Mouse (Mus musculus): ENCODE measurements around the gene Msl1. TPM values are rescaled to one million over a fixed set of nuclear protein-coding genes. Genes with fewer than 3 reads are reported as not detected.

The Msl1 gene
- total and polyA plus RNA-seq, 3 experiments = 25.9 to 58.1 (median 27.3) TPM

DNA sequence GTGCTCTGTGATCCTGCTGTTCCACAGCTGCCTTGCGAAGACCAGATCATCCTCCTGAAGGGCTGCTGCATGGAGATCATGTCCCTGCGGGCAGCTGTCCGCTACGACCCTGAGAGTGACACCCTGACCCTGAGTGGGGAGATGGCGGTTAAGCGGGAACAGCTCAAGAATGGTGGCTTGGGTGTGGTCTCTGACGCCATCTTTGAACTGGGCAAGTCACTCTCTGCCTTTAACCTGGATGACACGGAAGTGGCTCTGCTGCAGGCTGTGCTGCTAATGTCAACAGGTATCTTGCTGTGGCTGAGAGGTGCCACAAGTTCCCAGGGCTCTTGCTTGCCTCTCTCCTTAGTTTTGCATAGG, 31.8 kb upstream of the Msl1 start:
- in situ Hi-C loops (cut with MboI; ENCODE audit: low pct_ligation_motif_present, low pct_unique_long_range_greater_than_20kb, low sequenced_read_pairs) = no loop called here
- Histone ChIP-seq H3K27me3 (replicated peaks) (no peaks in the 10 kb centered on the region), H3K4me2 (ENCODE audit: insufficient read depth, low read depth, poor library complexity, severe bottlenecking) (no peak overlapping the region), H3K4me1 (ENCODE audit: control insufficient read depth in 1 of 2, insufficient read depth in 2 of 2) (peaks cover 6 to 31% of the 10 kb centered on the region in 2 experiments), H3K4me3 (replicated peaks in 1 of 3; ENCODE audit: low read depth in 2 of 3, low read length in 2 of 3, poor library complexity in 1 of 3) (no peak overlapping the region), H3K9ac (ENCODE audit: insufficient read depth, low read depth) (no peak overlapping the region), H3K36me3 (replicated peaks in 1 of 2; ENCODE audit: control insufficient read depth in 1 of 2, insufficient read depth in 1 of 2, low read length in 1 of 2) (peaks cover 0 to 4% of the 10 kb centered on the region in 2 experiments), H3K9me3 (replicated peaks; ENCODE audit: low read length) (no peaks in the 10 kb centered on the region), H3K27ac (ENCODE audit: insufficient read depth, low read depth) (no peak overlapping the region), H3K79me2 (replicated peaks; ENCODE audit: control insufficient read depth, extremely low read depth, insufficient read depth, poor library complexity, severe bottlenecking) (no peaks in the 10 kb centered on the region)
- no peak for TF ChIP-seq E2F4 (IDR thresholded peaks at IDR 0.05; ENCODE audit: insufficient replicate concordance, low read depth, low read length)
- TF ChIP-seq USF1 (IDR thresholded peaks at IDR 0.05; ENCODE audit: low read depth, low read length) = no peak
- no peak for TF ChIP-seq JUN (IDR thresholded peaks at IDR 0.05; ENCODE audit: insufficient read depth, low read depth, low read length)
- TF ChIP-seq ELF1 (IDR thresholded peaks at IDR 0.05; ENCODE audit: low read depth, low read length) = no peak
- no peak for TF ChIP-seq PAX5 (IDR thresholded peaks at IDR 0.05; ENCODE audit: low read length)
- DNase-seq (ENCODE audit: extremely low read depth) = no peak
- dilution Hi-C loops (cut with MboI; ENCODE audit: extremely low pct_ligation_motif_present, extremely low pct_unique_long_range_greater_than_20kb, low sequenced_read_pairs) = no loop called here

DNA sequence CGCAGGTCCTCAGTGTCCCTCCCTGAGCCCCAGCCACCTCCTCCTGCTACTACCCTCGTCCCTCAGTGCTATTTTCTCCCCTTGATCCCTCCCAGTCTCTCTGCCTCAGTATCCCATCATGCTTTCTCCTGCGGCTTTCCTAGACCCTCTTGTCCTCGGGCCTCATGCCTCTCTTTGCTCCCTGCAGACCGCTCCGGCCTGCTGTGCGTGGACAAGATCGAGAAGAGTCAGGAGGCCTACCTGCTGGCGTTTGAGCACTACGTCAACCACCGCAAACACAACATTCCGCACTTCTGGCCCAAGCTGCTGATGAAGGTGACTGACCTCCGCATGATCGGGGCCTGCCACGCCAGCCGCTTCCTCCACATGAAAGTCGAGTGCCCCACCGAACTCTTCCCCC, 31.2 kb upstream of the Msl1 start:
- DNase-seq (ENCODE audit: extremely low read depth) = no peak
- in situ Hi-C loops (cut with MboI; ENCODE audit: low pct_ligation_motif_present, low pct_unique_long_range_greater_than_20kb, low sequenced_read_pairs) (no loop called here), dilution Hi-C loops (cut with MboI; ENCODE audit: extremely low pct_ligation_motif_present, extremely low pct_unique_long_range_greater_than_20kb, low sequenced_read_pairs) (no loop called here)
- Histone ChIP-seq H3K9me3 (replicated peaks; ENCODE audit: low read length) (no peaks in the 10 kb centered on the region), H3K4me3 (replicated peaks in 1 of 3; ENCODE audit: low read depth in 2 of 3, low read length in 2 of 3, poor library complexity in 1 of 3) (no peak overlapping the region), H3K9ac (ENCODE audit: insufficient read depth, low read depth) (no peak overlapping the region), H3K36me3 (replicated peaks in 1 of 2; ENCODE audit: control insufficient read depth in 1 of 2, insufficient read depth in 1 of 2, low read length in 1 of 2) (peaks cover 0 to 10% of the 10 kb centered on the region in 2 experiments), H3K4me1 (ENCODE audit: control insufficient read depth in 1 of 2, insufficient read depth in 2 of 2) (peaks cover 6 to 32% of the 10 kb centered on the region in 2 experiments), H3K4me2 (ENCODE audit: insufficient read depth, low read depth, poor library complexity, severe bottlenecking) (no peak overlapping the region), H3K27me3 (replicated peaks) (no peaks in the 10 kb centered on the region), H3K27ac (ENCODE audit: insufficient read depth, low read depth) (no peak overlapping the region), H3K79me2 (replicated peaks; ENCODE audit: control insufficient read depth, extremely low read depth, insufficient read depth, poor library complexity, severe bottlenecking) (no peaks in the 10 kb centered on the region)
- TF ChIP-seq MAX (IDR thresholded peaks at IDR 0.05; ENCODE audit: low read length) = no peak
- no peak for TF ChIP-seq MAZ (IDR thresholded peaks at IDR 0.05; ENCODE audit: low read depth, low read length)
- TF ChIP-seq CHD2 (IDR thresholded peaks at IDR 0.05; ENCODE audit: low read length) = no peak
- TF ChIP-seq MEF2A (IDR thresholded peaks at IDR 0.05; ENCODE audit: borderline replicate concordance, low read depth, low read length) = no peak
- TF ChIP-seq GABPA (IDR thresholded peaks at IDR 0.05; ENCODE audit: insufficient replicate concordance, low read depth, low read length) = no peak
- TF ChIP-seq EP300 (IDR thresholded peaks at IDR 0.05; ENCODE audit: low read length) = no peak
- no peak for TF ChIP-seq TBP (conservative IDR thresholded peaks at IDR 0.05; ENCODE audit: low read depth, low read length)
- no peak for TF ChIP-seq E2F4 (IDR thresholded peaks at IDR 0.05; ENCODE audit: insufficient replicate concordance, low read depth, low read length)
- no peak for TF ChIP-seq MXI1 (IDR thresholded peaks at IDR 0.05; ENCODE audit: low read depth, low read length)
- no peak for TF ChIP-seq ZC3H11A (IDR thresholded peaks at IDR 0.05; ENCODE audit: low read depth, low read length)
- no peak for TF ChIP-seq MYC (IDR thresholded peaks at IDR 0.05; ENCODE audit: low read depth, low read length)
- no peak for TF ChIP-seq ZNF384 (IDR thresholded peaks at IDR 0.05; ENCODE audit: low read depth, low read length)
- no peak for TF ChIP-seq UBTF (IDR thresholded peaks at IDR 0.05; ENCODE audit: low read depth, low read length)

Data from CH12.LX (cell line).